Mouse (Mus musculus) olfactory bulb, adult 2 months (tissue): ENCODE data around the gene Tex36.

Source experiments
- CTCF ChIP-seq: fragments of 200-500 bp; IDR thresholded peaks from 2 replicates; pipeline ENCODE4 v1.5.1; 2012; ENCODE audit warnings: low read depth, mild to moderate bottlenecking, low read length, moderate library complexity; ENCODE audit not compliant: insufficient read depth
- POLR2A ChIP-seq: fragments of 200-500 bp; IDR thresholded peaks from 2 replicates; pipeline ENCODE4 v1.6.1; 2012; ENCODE audit warnings: mild to moderate bottlenecking, low read depth, low read length, moderate library complexity; ENCODE audit not compliant: insufficient read depth

DNA sequence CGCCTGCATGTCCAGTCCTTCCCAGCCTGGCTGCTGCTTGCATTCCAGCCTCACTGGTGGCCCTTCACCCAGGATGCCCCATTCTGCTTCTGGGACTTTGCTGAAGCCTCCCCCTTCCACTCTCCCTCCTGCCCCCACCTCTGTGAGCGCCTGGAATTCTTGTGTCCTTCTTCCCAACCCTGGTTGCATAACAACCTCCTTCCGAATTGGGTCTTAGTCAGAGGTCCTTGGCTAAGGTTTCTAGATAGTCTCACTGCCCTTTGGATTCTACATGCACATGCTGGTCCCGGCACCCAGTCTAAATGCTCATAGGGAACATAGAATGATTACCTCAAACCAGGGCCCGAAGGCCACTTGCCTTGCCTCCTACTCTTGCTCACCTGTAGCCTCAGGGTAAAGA is 21.3 kb upstream of the Tex36 start:
- TF ChIP-seq POLR2A (no peak), CTCF (no peak)
